Mouse (Mus musculus): Measurements from ENCODE around the gene Mapt.

- TF ChIP-seq CTCF (conservative IDR thresholded peaks at IDR 0.05; ENCODE audit: insufficient read depth, insufficient read length, low read depth, low read length) (no peak), POLR2A (IDR thresholded peaks at IDR 0.05; ENCODE audit: low read depth, low read length) (no peak)
These were observed 22.1 kb upstream of the Mapt start for GRCm38 (mm10) chr11:104209041-104209440.
